Mouse (Mus musculus): ENCODE measurements around the gene Grrp1. TPM values are rescaled to one million over a fixed set of nuclear protein-coding genes. Genes with fewer than 3 reads are reported as not detected.
A peak's percentile ranks its signal among the peaks of the same experiment; 100 is the strongest.

Gene Grrp1
- polyA plus RNA-seq (2014; fragmentation: Nextera tagmentation; extraction: Ambion mirVana): 4.4 and 6.2 TPM in 2 replicates

GRCm38 (mm10) chr4:134253722-134254324 lies at the start of gene Grrp1:
Gene Grrp1, minus strand, starts transcription at chr4:134254106.
- H3K4me1 ChIP-seq (ENCODE audit: control insufficient read depth in 2 of 2, insufficient read depth in 2 of 2, low read length in 2 of 2): peaks cover 50 to 63% of the 10 kb centered on the region in 2 experiments
- peak within 1 kb of the TSS; percentile 52 to 70 for H3K27ac ChIP-seq (replicated peaks in 1 of 2; ENCODE audit: control insufficient read depth in 1 of 2, insufficient read depth in 1 of 2, low read depth in 2 of 2, low read length in 2 of 2)
- peak within 1 kb of the TSS; percentile 48 to 49 for H3K4me3 ChIP-seq (ENCODE audit: control insufficient read depth in 1 of 2, insufficient read depth in 1 of 2, low read depth in 1 of 2, low read length in 2 of 2)
- ATAC-seq (ENCODE audit: insufficient number of reproducible peaks, insufficient read depth, low FRiP score, low read depth): no peak
- H3K36me3 ChIP-seq (ENCODE audit: control insufficient read depth, insufficient read depth, low read length): no peaks in the 10 kb centered on the region
- H3K9ac ChIP-seq (ENCODE audit: low read length): peak within 1 kb of the TSS; percentile 64
- H3K4me2 ChIP-seq (ENCODE audit: low read length): peak within 1 kb of the TSS; percentile 88
- no peaks in the 10 kb centered on the region for H3K9me3 ChIP-seq (ENCODE audit: control insufficient read depth, low read length)
- 4% methylated on average over 13 of the region's 13 CpGs for WGBS
- peaks cover 19% of the 10 kb centered on the region for H3K27me3 ChIP-seq (ENCODE audit: control insufficient read depth, insufficient read depth, low read length)

GRCm38 (mm10) chr4:134302084-134302483 lies 48.2 kb upstream of the Grrp1 start:
- Histone ChIP-seq H3K9me3 (ENCODE audit: control insufficient read depth, low read length) (no peaks in the 10 kb centered on the region), H3K36me3 (ENCODE audit: control insufficient read depth, insufficient read depth, low read length) (no peaks in the 10 kb centered on the region), H3K4me1 (ENCODE audit: control insufficient read depth in 2 of 2, insufficient read depth in 2 of 2, low read length in 2 of 2) (peaks cover 26 to 50% of the 10 kb centered on the region in 2 experiments), H3K27me3 (ENCODE audit: control insufficient read depth, insufficient read depth, low read length) (no peaks in the 10 kb centered on the region), H3K9ac (ENCODE audit: low read length) (peak overlapping the region; percentile 45; the same call in 1 of the 2 replicates), H3K27ac (replicated peaks in 1 of 2; ENCODE audit: control insufficient read depth in 1 of 2, insufficient read depth in 1 of 2, low read depth in 2 of 2, low read length in 2 of 2) (peak overlapping the region; percentile 66 to 82), H3K4me2 (ENCODE audit: low read length) (no peak overlapping the region), H3K4me3 (ENCODE audit: control insufficient read depth in 1 of 2, insufficient read depth in 1 of 2, low read depth in 1 of 2, low read length in 2 of 2) (no peak overlapping the region)
- WGBS: 51% methylated on average over 5 of the region's 5 CpGs
- ATAC-seq (ENCODE audit: insufficient number of reproducible peaks, insufficient read depth, low FRiP score, low read depth): no peak

- H3K9ac ChIP-seq (ENCODE audit: low read length): 0 out of 2 replicates have a peak overlapping the region, but pooled peaks have one; percentile 47
- H3K9me3 ChIP-seq (ENCODE audit: control insufficient read depth, low read length): no peaks in the 10 kb centered on the region
- peak; percentile 14; the same call in 1 of the 2 replicates for ATAC-seq (ENCODE audit: insufficient number of reproducible peaks, insufficient read depth, low FRiP score, low read depth)
- H3K4me1 ChIP-seq (ENCODE audit: control insufficient read depth in 2 of 2, insufficient read depth in 2 of 2, low read length in 2 of 2): peaks cover 25 to 42% of the 10 kb centered on the region in 2 experiments
- WGBS: 24% methylated on average over 9 of the region's 9 CpGs
- no peak overlapping the region for H3K4me3 ChIP-seq (ENCODE audit: control insufficient read depth in 1 of 2, insufficient read depth in 1 of 2, low read depth in 1 of 2, low read length in 2 of 2)
- H3K4me2 ChIP-seq (ENCODE audit: low read length): peak overlapping the region; percentile 50
- peak overlapping the region; percentile 73 to 88 for H3K27ac ChIP-seq (replicated peaks in 1 of 2; ENCODE audit: control insufficient read depth in 1 of 2, insufficient read depth in 1 of 2, low read depth in 2 of 2, low read length in 2 of 2)
- H3K36me3 ChIP-seq (ENCODE audit: control insufficient read depth, insufficient read depth, low read length): no peaks in the 10 kb centered on the region
- no peaks in the 10 kb centered on the region for H3K27me3 ChIP-seq (ENCODE audit: control insufficient read depth, insufficient read depth, low read length)
Observed at GRCm38 (mm10) chr4:134300316-134300715, 46.4 kb upstream of the Grrp1 start.

- Histone ChIP-seq H3K27me3 (ENCODE audit: control insufficient read depth, insufficient read depth, low read length) (no peaks in the 10 kb centered on the region), H3K4me3 (ENCODE audit: control insufficient read depth in 1 of 2, insufficient read depth in 1 of 2, low read depth in 1 of 2, low read length in 2 of 2) (no peak overlapping the region), H3K9ac (ENCODE audit: low read length) (peak overlapping the region; percentile 47), H3K4me1 (ENCODE audit: control insufficient read depth in 2 of 2, insufficient read depth in 2 of 2, low read length in 2 of 2) (peaks cover 25 to 46% of the 10 kb centered on the region in 2 experiments), H3K27ac (replicated peaks in 1 of 2; ENCODE audit: control insufficient read depth in 1 of 2, insufficient read depth in 1 of 2, low read depth in 2 of 2, low read length in 2 of 2) (peak overlapping the region; percentile 73 to 88), H3K36me3 (ENCODE audit: control insufficient read depth, insufficient read depth, low read length) (no peaks in the 10 kb centered on the region), H3K9me3 (ENCODE audit: control insufficient read depth, low read length) (no peaks in the 10 kb centered on the region), H3K4me2 (ENCODE audit: low read length) (peak overlapping the region; percentile 50)
- WGBS: 22% methylated on average over 4 of the region's 4 CpGs
- ATAC-seq (ENCODE audit: insufficient number of reproducible peaks, insufficient read depth, low FRiP score, low read depth): peak; percentile 41
Observed at GRCm38 (mm10) chr4:134299498-134299810, 45.5 kb upstream of the Grrp1 start.

- ATAC-seq (ENCODE audit: insufficient number of reproducible peaks, insufficient read depth, low FRiP score, low read depth): peak; percentile 29; the same call in 1 of the 2 replicates
Observed at GRCm38 (mm10) chr4:134298626-134299497, 45.0 kb upstream of the Grrp1 start.

GRCm38 (mm10) chr4:134297369-134297768 lies 43.5 kb upstream of the Grrp1 start:
- Histone ChIP-seq H3K4me3 (ENCODE audit: control insufficient read depth in 1 of 2, insufficient read depth in 1 of 2, low read depth in 1 of 2, low read length in 2 of 2) (no peak overlapping the region), H3K9ac (ENCODE audit: low read length) (no peak overlapping the region), H3K9me3 (ENCODE audit: control insufficient read depth, low read length) (no peaks in the 10 kb centered on the region), H3K36me3 (ENCODE audit: control insufficient read depth, insufficient read depth, low read length) (no peaks in the 10 kb centered on the region), H3K27ac (replicated peaks in 1 of 2; ENCODE audit: control insufficient read depth in 1 of 2, insufficient read depth in 1 of 2, low read depth in 2 of 2, low read length in 2 of 2) (no peak overlapping the region), H3K4me1 (ENCODE audit: control insufficient read depth in 2 of 2, insufficient read depth in 2 of 2, low read length in 2 of 2) (peaks cover 31 to 61% of the 10 kb centered on the region in 2 experiments), H3K4me2 (ENCODE audit: low read length) (no peak overlapping the region), H3K27me3 (ENCODE audit: control insufficient read depth, insufficient read depth, low read length) (no peaks in the 10 kb centered on the region)
- ATAC-seq (ENCODE audit: insufficient number of reproducible peaks, insufficient read depth, low FRiP score, low read depth): no peak
- 90% methylated on average over 8 of the region's 8 CpGs for WGBS

More at GRCm38 (mm10) chr4:134298626-134299497, 45.0 kb upstream of the Grrp1 start:
- Histone ChIP-seq H3K36me3 (ENCODE audit: control insufficient read depth, insufficient read depth, low read length) (no peaks in the 10 kb centered on the region), H3K27me3 (ENCODE audit: control insufficient read depth, insufficient read depth, low read length) (no peaks in the 10 kb centered on the region), H3K4me1 (ENCODE audit: control insufficient read depth in 2 of 2, insufficient read depth in 2 of 2, low read length in 2 of 2) (peaks cover 25 to 52% of the 10 kb centered on the region in 2 experiments), H3K9me3 (ENCODE audit: control insufficient read depth, low read length) (no peaks in the 10 kb centered on the region), H3K4me3 (ENCODE audit: control insufficient read depth in 1 of 2, insufficient read depth in 1 of 2, low read depth in 1 of 2, low read length in 2 of 2) (no peak overlapping the region), H3K9ac (ENCODE audit: low read length) (peak overlapping the region; percentile 47), H3K27ac (replicated peaks in 1 of 2; ENCODE audit: control insufficient read depth in 1 of 2, insufficient read depth in 1 of 2, low read depth in 2 of 2, low read length in 2 of 2) (peak overlapping the region; percentile 73 to 88), H3K4me2 (ENCODE audit: low read length) (peak overlapping the region; percentile 50)
- 65% methylated on average over 19 of the region's 19 CpGs for WGBS

- Histone ChIP-seq H3K27me3 (ENCODE audit: control insufficient read depth, insufficient read depth, low read length) (no peaks in the 10 kb centered on the region), H3K4me2 (ENCODE audit: low read length) (no peak overlapping the region), H3K9ac (ENCODE audit: low read length) (no peak overlapping the region), H3K9me3 (ENCODE audit: control insufficient read depth, low read length) (no peaks in the 10 kb centered on the region), H3K4me3 (ENCODE audit: control insufficient read depth in 1 of 2, insufficient read depth in 1 of 2, low read depth in 1 of 2, low read length in 2 of 2) (no peak overlapping the region), H3K36me3 (ENCODE audit: control insufficient read depth, insufficient read depth, low read length) (no peaks in the 10 kb centered on the region), H3K27ac (replicated peaks in 1 of 2; ENCODE audit: control insufficient read depth in 1 of 2, insufficient read depth in 1 of 2, low read depth in 2 of 2, low read length in 2 of 2) (no peak overlapping the region), H3K4me1 (ENCODE audit: control insufficient read depth in 2 of 2, insufficient read depth in 2 of 2, low read length in 2 of 2) (peaks cover 27 to 61% of the 10 kb centered on the region in 2 experiments)
- no peak for ATAC-seq (ENCODE audit: insufficient number of reproducible peaks, insufficient read depth, low FRiP score, low read depth)
- WGBS: 92% methylated on average over 4 of the region's 4 CpGs
Observed at GRCm38 (mm10) chr4:134296523-134296922, 42.6 kb upstream of the Grrp1 start.
